Mouse (Mus musculus): ENCODE measurements around the gene Preb. TPM values are rescaled to one million over a fixed set of nuclear protein-coding genes. Genes with fewer than 3 reads are reported as not detected.

The Preb gene
- total and polyA plus RNA-seq, 3 experiments = 35.4 to 82.7 (median 48.9) TPM

GRCm38 (mm10) chr5:30969440-30969839 is 9.3 kb upstream of the Preb start:
- no peak for ATAC-seq (ENCODE audit: extremely low read depth, insufficient number of reproducible peaks, low FRiP score, poor library complexity, severe bottlenecking)
- TF ChIP-seq TAL1 (conservative IDR thresholded peaks at IDR 0.05; ENCODE audit: low read depth, low read length) (no peak), GATA2 (IDR thresholded peaks at IDR 0.05; ENCODE audit: borderline replicate concordance, low read depth, low read length) (no peak), POLR2AphosphoS5 (IDR thresholded peaks at IDR 0.05; ENCODE audit: insufficient replicate concordance, low read depth, low read length) (no peak), CTCF (IDR thresholded peaks at IDR 0.05; ENCODE audit: low read depth, low read length) (no peak), GATA1 (IDR thresholded peaks at IDR 0.05; ENCODE audit: borderline replicate concordance, low read length) (no peak)
- H3K9me3 ChIP-seq (replicated peaks) = no peaks in the 10 kb centered on the region

GRCm38 (mm10) chr5:30968416-30968815 is 8.3 kb upstream of the Preb start, which contains the start of gene Tcf23:
Gene Tcf23 (plus strand): TSS chr5:30968662.
- no peak for ATAC-seq (ENCODE audit: extremely low read depth, insufficient number of reproducible peaks, low FRiP score, poor library complexity, severe bottlenecking)
- peaks cover 58% of the 10 kb centered on the region for H3K27me3 ChIP-seq (ENCODE audit: insufficient read depth, low read length)

More at GRCm38 (mm10) chr5:30969440-30969839, 9.3 kb upstream of the Preb start:
- Histone ChIP-seq H3K27me3 (ENCODE audit: insufficient read depth, low read length) (peaks cover 57% of the 10 kb centered on the region), H3K36me3 (replicated peaks) (no peaks in the 10 kb centered on the region), H3K4me3 (ENCODE audit: low read depth, low read length) (no peak overlapping the region), H3K4me1 (ENCODE audit: insufficient read depth, low read depth, low read length) (no peaks in the 10 kb centered on the region)
- no peak for DNase-seq (ENCODE audit: low spot score)

GRCm38 (mm10) chr5:30966189-30966588 is 6.0 kb upstream of the Preb start:
- DNase-seq (ENCODE audit: low spot score) (no peak), ATAC-seq (ENCODE audit: extremely low read depth, insufficient number of reproducible peaks, low FRiP score, poor library complexity, severe bottlenecking) (no peak)
- peaks cover 62% of the 10 kb centered on the region for H3K27me3 ChIP-seq (ENCODE audit: insufficient read depth, low read length)
- H3K4me3 ChIP-seq (ENCODE audit: low read depth, low read length) = no peak overlapping the region
- TF ChIP-seq GATA1 (IDR thresholded peaks at IDR 0.05; ENCODE audit: borderline replicate concordance, low read length) (no peak), GATA2 (IDR thresholded peaks at IDR 0.05; ENCODE audit: borderline replicate concordance, low read depth, low read length) (no peak), CTCF (IDR thresholded peaks at IDR 0.05; ENCODE audit: low read depth, low read length) (no peak), POLR2AphosphoS5 (IDR thresholded peaks at IDR 0.05; ENCODE audit: insufficient replicate concordance, low read depth, low read length) (no peak), TAL1 (conservative IDR thresholded peaks at IDR 0.05; ENCODE audit: low read depth, low read length) (no peak)
- H3K4me1 ChIP-seq (ENCODE audit: insufficient read depth, low read depth, low read length) = peaks cover 10% of the 10 kb centered on the region
- H3K36me3 ChIP-seq (replicated peaks) = no peaks in the 10 kb centered on the region
- no peaks in the 10 kb centered on the region for H3K9me3 ChIP-seq (replicated peaks)

More at GRCm38 (mm10) chr5:30968416-30968815, 8.3 kb upstream of the Preb start, which contains the start of gene Tcf23:
- Histone ChIP-seq H3K9me3 (replicated peaks) (no peaks in the 10 kb centered on the region), H3K36me3 (replicated peaks) (no peaks in the 10 kb centered on the region), H3K4me1 (ENCODE audit: insufficient read depth, low read depth, low read length) (no peaks in the 10 kb centered on the region), H3K4me3 (ENCODE audit: low read depth, low read length) (no peak within 1 kb of the TSS)
- DNase-seq (ENCODE audit: low spot score) = no peak
- no peak for TF ChIP-seq GATA1 (IDR thresholded peaks at IDR 0.05; ENCODE audit: borderline replicate concordance, low read length)
- no peak for TF ChIP-seq CTCF (IDR thresholded peaks at IDR 0.05; ENCODE audit: low read depth, low read length)
- TF ChIP-seq GATA2 (IDR thresholded peaks at IDR 0.05; ENCODE audit: borderline replicate concordance, low read depth, low read length) = no peak
- TF ChIP-seq TAL1 (conservative IDR thresholded peaks at IDR 0.05; ENCODE audit: low read depth, low read length) = no peak
- TF ChIP-seq POLR2AphosphoS5 (IDR thresholded peaks at IDR 0.05; ENCODE audit: insufficient replicate concordance, low read depth, low read length) = no peak

GRCm38 (mm10) chr5:30963916-30964315 is 3.8 kb upstream of the Preb start:
- H3K4me1 ChIP-seq (ENCODE audit: insufficient read depth, low read depth, low read length) = peaks cover 23% of the 10 kb centered on the region
- H3K36me3 ChIP-seq (replicated peaks) = peaks cover 4% of the 10 kb centered on the region
- no peak for TF ChIP-seq GATA2 (IDR thresholded peaks at IDR 0.05; ENCODE audit: borderline replicate concordance, low read depth, low read length)
- no peak for TF ChIP-seq CTCF (IDR thresholded peaks at IDR 0.05; ENCODE audit: low read depth, low read length)
- no peak for TF ChIP-seq TAL1 (conservative IDR thresholded peaks at IDR 0.05; ENCODE audit: low read depth, low read length)
- TF ChIP-seq POLR2AphosphoS5 (IDR thresholded peaks at IDR 0.05; ENCODE audit: insufficient replicate concordance, low read depth, low read length) = no peak
- no peak for TF ChIP-seq GATA1 (IDR thresholded peaks at IDR 0.05; ENCODE audit: borderline replicate concordance, low read length)
- H3K9me3 ChIP-seq (replicated peaks) = no peaks in the 10 kb centered on the region
- peaks cover 46% of the 10 kb centered on the region for H3K27me3 ChIP-seq (ENCODE audit: insufficient read depth, low read length)
- no peak for ATAC-seq (ENCODE audit: extremely low read depth, insufficient number of reproducible peaks, low FRiP score, poor library complexity, severe bottlenecking)
- H3K4me3 ChIP-seq (ENCODE audit: low read depth, low read length) = no peak overlapping the region
- DNase-seq (ENCODE audit: low spot score) = no peak

- ATAC-seq (ENCODE audit: extremely low read depth, insufficient number of reproducible peaks, low FRiP score, poor library complexity, severe bottlenecking) = no peak
- H3K36me3 ChIP-seq (replicated peaks) = peaks cover 20% of the 10 kb centered on the region
- H3K4me3 ChIP-seq (ENCODE audit: low read depth, low read length) = no peak overlapping the region
- DNase-seq (ENCODE audit: low spot score) = no peak
- no peak for TF ChIP-seq GATA1 (IDR thresholded peaks at IDR 0.05; ENCODE audit: borderline replicate concordance, low read length)
- no peak for TF ChIP-seq TAL1 (conservative IDR thresholded peaks at IDR 0.05; ENCODE audit: low read depth, low read length)
- TF ChIP-seq GATA2 (IDR thresholded peaks at IDR 0.05; ENCODE audit: borderline replicate concordance, low read depth, low read length) = no peak
- TF ChIP-seq POLR2AphosphoS5 (IDR thresholded peaks at IDR 0.05; ENCODE audit: insufficient replicate concordance, low read depth, low read length) = no peak
- TF ChIP-seq CTCF (IDR thresholded peaks at IDR 0.05; ENCODE audit: low read depth, low read length) = no peak
- peaks cover 11% of the 10 kb centered on the region for H3K9me3 ChIP-seq (replicated peaks)
- peaks cover 37% of the 10 kb centered on the region for H3K4me1 ChIP-seq (ENCODE audit: insufficient read depth, low read depth, low read length)
- H3K27me3 ChIP-seq (ENCODE audit: insufficient read depth, low read length) = peaks cover 29% of the 10 kb centered on the region
Measured at GRCm38 (mm10) chr5:30961545-30962505, 1.7 kb upstream of the Preb start.

- no peak for TF ChIP-seq POLR2AphosphoS5 (IDR thresholded peaks at IDR 0.05; ENCODE audit: insufficient replicate concordance, low read depth, low read length)
- no peak for TF ChIP-seq CTCF (IDR thresholded peaks at IDR 0.05; ENCODE audit: low read depth, low read length)
- TF ChIP-seq GATA1 (IDR thresholded peaks at IDR 0.05; ENCODE audit: borderline replicate concordance, low read length) = no peak
- no peak for TF ChIP-seq TAL1 (conservative IDR thresholded peaks at IDR 0.05; ENCODE audit: low read depth, low read length)
- no peak for TF ChIP-seq GATA2 (IDR thresholded peaks at IDR 0.05; ENCODE audit: borderline replicate concordance, low read depth, low read length)
- no peak for DNase-seq (ENCODE audit: low spot score)
- H3K4me3 ChIP-seq (ENCODE audit: low read depth, low read length) = no peak overlapping the region
- ATAC-seq (ENCODE audit: extremely low read depth, insufficient number of reproducible peaks, low FRiP score, poor library complexity, severe bottlenecking) = no peak
- peaks cover 21% of the 10 kb centered on the region for H3K27me3 ChIP-seq (ENCODE audit: insufficient read depth, low read length)
- peaks cover 25% of the 10 kb centered on the region for H3K36me3 ChIP-seq (replicated peaks)
- peaks cover 15% of the 10 kb centered on the region for H3K9me3 ChIP-seq (replicated peaks)
- peaks cover 37% of the 10 kb centered on the region for H3K4me1 ChIP-seq (ENCODE audit: insufficient read depth, low read depth, low read length)
Measured at GRCm38 (mm10) chr5:30960814-30961213, 653 bp upstream of the Preb start.

All from G1E (cell line).